Mouse (Mus musculus): ENCODE data around the gene Rhoa. TPM values are rescaled to one million over a fixed set of nuclear protein-coding genes. Genes with fewer than 3 reads are reported as not detected.

Gene Rhoa
- polyA plus RNA-seq, 1 experiment from 2014 or later: 224 TPM

Other genes with a start within 250 kb of the Rhoa start
- not detected in 2 replicates for gene Mst1, start 225.7 kb upstream of the Rhoa start, polyA plus RNA-seq (2014; fragmentation: Nextera tagmentation; extraction: Ambion mirVana)
- 54.8 and 56.2 TPM in 2 replicates for gene Rnf123, start 222.8 kb upstream of the Rhoa start, polyA plus RNA-seq (2014; fragmentation: Nextera tagmentation; extraction: Ambion mirVana)
- 38.0 and 43.8 TPM in 2 replicates for gene Apeh, start 211.5 kb upstream of the Rhoa start, polyA plus RNA-seq (2014; fragmentation: Nextera tagmentation; extraction: Ambion mirVana)
- gene Bsn, start 115.7 kb upstream of the Rhoa start, polyA plus RNA-seq (2014; fragmentation: Nextera tagmentation; extraction: Ambion mirVana): 14.2 and 14.7 TPM in 2 replicates
- 49.3 and 64.2 TPM in 2 replicates for gene Dag1, start 42.2 kb upstream of the Rhoa start, polyA plus RNA-seq (2014; fragmentation: Nextera tagmentation; extraction: Ambion mirVana)
- gene Nicn1, start 15.7 kb upstream of the Rhoa start, polyA plus RNA-seq (2014; fragmentation: Nextera tagmentation; extraction: Ambion mirVana): 138 and 157 TPM in 2 replicates
- 23.2 and 23.5 TPM in 2 replicates for gene Amt, start 9.3 kb upstream of the Rhoa start, polyA plus RNA-seq (2014; fragmentation: Nextera tagmentation; extraction: Ambion mirVana)
- 52.3 and 56.3 TPM in 2 replicates for gene Tcta, start within 50 bp of the Rhoa start, polyA plus RNA-seq (2014; fragmentation: Nextera tagmentation; extraction: Ambion mirVana)
- gene Gpx1, start 32.8 kb downstream of the Rhoa start, polyA plus RNA-seq (2014; fragmentation: Nextera tagmentation; extraction: Ambion mirVana): 476 and 480 TPM in 2 replicates
- 113 and 144 TPM in 2 replicates for gene Usp4, start 41.7 kb downstream of the Rhoa start, polyA plus RNA-seq (2014; fragmentation: Nextera tagmentation; extraction: Ambion mirVana)
- 1.6 and 2.7 TPM in 2 replicates for gene 1700102P08Rik, start 86.7 kb downstream of the Rhoa start, polyA plus RNA-seq (2014; fragmentation: Nextera tagmentation; extraction: Ambion mirVana)
- gene Ccdc36, start 122.4 kb downstream of the Rhoa start, polyA plus RNA-seq (2014; fragmentation: Nextera tagmentation; extraction: Ambion mirVana): 0.98 and 1.4 TPM in 2 replicates
- not detected in 2 replicates for gene BC048562, start 130.4 kb downstream of the Rhoa start, polyA plus RNA-seq (2014; fragmentation: Nextera tagmentation; extraction: Ambion mirVana)
- 48.8 and 58.2 TPM in 2 replicates for gene Ccdc71, start 154.4 kb downstream of the Rhoa start, polyA plus RNA-seq (2014; fragmentation: Nextera tagmentation; extraction: Ambion mirVana)
- gene Klhdc8b, start 155.5 kb downstream of the Rhoa start, polyA plus RNA-seq (2014; fragmentation: Nextera tagmentation; extraction: Ambion mirVana): 59.3 and 61.2 TPM in 2 replicates
- 9.4 and 15.9 TPM in 2 replicates for gene Lamb2, start 173.6 kb downstream of the Rhoa start, polyA plus RNA-seq (2014; fragmentation: Nextera tagmentation; extraction: Ambion mirVana)
- 64.3 and 72.5 TPM in 2 replicates for gene Usp19, start 184.5 kb downstream of the Rhoa start, polyA plus RNA-seq (2014; fragmentation: Nextera tagmentation; extraction: Ambion mirVana)
- 61.8 and 70.8 TPM in 2 replicates for gene Qars, start 201.6 kb downstream of the Rhoa start, polyA plus RNA-seq (2014; fragmentation: Nextera tagmentation; extraction: Ambion mirVana)
- 119 and 146 TPM in 2 replicates for gene Qrich1, start 210.7 kb downstream of the Rhoa start, polyA plus RNA-seq (2014; fragmentation: Nextera tagmentation; extraction: Ambion mirVana)